Mouse (Mus musculus) MEL (cell line): ENCODE measurements at regions not wholly inside any gene's neighbourhood (a gene's known extent, or its start where the extent isn't known, plus 50 kb on each side); places are given as distances from the start of the nearest gene placed in this dataset.

Source experiments
- CHD1 ChIP-seq: IDR thresholded peaks from 2 replicates; pipeline ENCODE4 v1.6.1; 2012; ENCODE audit warnings: low read depth, mild to moderate bottlenecking, inconsistent platforms, low read length, improper control_type of control experiment
- EP300 ChIP-seq, 2 experiments: IDR thresholded peaks; 2 replicates each; pipeline ENCODE4 v1.6.1; 2011; ENCODE audit warnings: improper control_type of control experiment in 2 of 2, low read length in 2 of 2, low read depth in 1 of 2, mild to moderate bottlenecking in 1 of 2
- ETS1 ChIP-seq: IDR thresholded peaks from 2 replicates; pipeline ENCODE4 v1.6.1; 2012; ENCODE audit warnings: low read depth, mild to moderate bottlenecking, inconsistent platforms, low read length, improper control_type of control experiment, moderate library complexity
- GATA1 ChIP-seq: IDR thresholded peaks from 2 replicates; pipeline ENCODE4 v1.6.1; 2011; ENCODE audit warnings: low read depth, low read length, improper control_type of control experiment
- POLR2A ChIP-seq, 2 experiments: IDR thresholded peaks; 2 replicates each; pipeline ENCODE4 v1.6.1; 2011 to 2012; ENCODE audit warnings: low read length in 2 of 2, mild to moderate bottlenecking in 2 of 2, control low read depth in 1 of 2, improper control_type of control experiment in 1 of 2, low read depth in 1 of 2, moderate library complexity in 1 of 2; ENCODE audit not compliant: control insufficient read depth in 1 of 2, insufficient read depth in 1 of 2, poor library complexity in 1 of 2
- ZNF384 ChIP-seq: IDR thresholded peaks from 2 replicates; pipeline ENCODE4 v1.6.1; 2012; ENCODE audit warnings: low read depth, mild to moderate bottlenecking, inconsistent platforms, low read length, improper control_type of control experiment

DNA sequence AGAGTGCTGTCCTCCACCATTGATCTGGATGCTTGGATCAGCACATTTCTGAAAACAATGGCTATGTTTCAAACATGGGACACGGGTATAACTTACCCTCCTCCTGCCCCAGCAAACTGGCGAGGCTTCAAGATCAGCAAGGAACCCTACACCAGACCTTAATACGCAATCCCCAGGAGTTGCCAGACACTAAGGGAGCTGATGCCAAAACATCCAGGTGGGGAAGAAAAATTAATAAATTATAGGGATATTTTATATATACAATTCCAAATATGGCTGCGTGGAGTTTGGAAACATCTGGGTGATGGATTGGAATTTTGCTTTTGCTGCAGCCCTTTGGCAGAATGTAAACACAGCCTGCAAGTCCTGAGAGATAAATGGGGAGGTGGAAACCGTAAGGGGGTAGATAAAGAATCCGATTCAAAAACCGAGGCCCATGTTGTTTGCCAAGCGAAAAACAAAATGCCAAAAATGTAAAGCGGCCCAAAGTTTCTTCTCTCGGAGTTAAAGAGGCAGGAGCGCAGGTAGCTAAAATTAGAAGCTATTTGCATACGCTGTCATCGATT is 460.9 kb upstream of the Gm765 start:
- TF ChIP-seq ETS1 (no peak), EP300 (IDR thresholded peaks at IDR 0.05; ENCODE audit: low read depth in 1 of 2, low read length in 2 of 2) (no peak), ZNF384 (no peak), CHD1 (no peak), POLR2A (IDR thresholded peaks at IDR 0.05; ENCODE audit: control insufficient read depth in 1 of 2, insufficient read depth in 1 of 2, low read depth in 1 of 2, low read length in 2 of 2, poor library complexity in 1 of 2) (no peak), GATA1 (no peak)
